Mouse (Mus musculus) lung, embryonic 15.5 days (tissue): ENCODE measurements at regions not wholly inside any gene's neighbourhood (a gene's known extent, or its start where the extent isn't known, plus 50 kb on each side); places are given as distances from the start of the nearest gene placed in this dataset.

Experiments used
- ATAC-seq: fragments of 200-750 bp; cut with Nextera tagmentation; 2 replicates; pipeline ENCODE4 v1.8.0; 2017; ENCODE audit warnings: moderate number of reproducible peaks, borderline replicate concordance; ENCODE audit not compliant: low FRiP score, low TSS enrichment; ENCODE audit errors: extremely low read depth
- H3K27ac ChIP-seq: fragments of 300-500 bp; sonication (generic); 2 replicates; pipeline ENCODE4 v1.5.1; 2015; ENCODE audit warnings: moderate library complexity, mild to moderate bottlenecking, inconsistent platforms
- H3K27me3 ChIP-seq: fragments of 300-500 bp; sonication (generic); 2 replicates; pipeline ENCODE4 v1.6.1; 2015; ENCODE audit warnings: inconsistent platforms
- H3K36me3 ChIP-seq: fragments of 300-500 bp; sonication (generic); 2 replicates; pipeline ENCODE4 v1.6.1; 2015; ENCODE audit warnings: inconsistent platforms
- H3K4me1 ChIP-seq: fragments of 300-500 bp; sonication (generic); 2 replicates; pipeline ENCODE4 v1.6.1; 2015; ENCODE audit warnings: inconsistent platforms
- H3K4me2 ChIP-seq: fragments of 300-500 bp; sonication (generic); 2 replicates; pipeline ENCODE4 v1.6.1; 2015; ENCODE audit warnings: inconsistent platforms, mild to moderate bottlenecking, moderate library complexity
- H3K4me3 ChIP-seq: fragments of 300-500 bp; sonication (generic); 2 replicates; pipeline ENCODE4 v1.5.1; 2015; ENCODE audit warnings: mild to moderate bottlenecking, inconsistent platforms
- H3K9ac ChIP-seq: fragments of 300-500 bp; sonication (generic); 2 replicates; pipeline ENCODE4 v1.6.1; 2015; ENCODE audit warnings: inconsistent platforms
- H3K9me3 ChIP-seq: fragments of 300-500 bp; sonication (generic); 2 replicates; pipeline ENCODE4 v1.6.1; 2016; ENCODE audit warnings: inconsistent platforms
- WGBS: fragments of 180-500 bp; shearing (Covaris S2); methylation state at CpG from one replicate; pipeline ENCODE4 v1.1.7; 2015; 5-methylcytosine and 5-hydroxymethylcytosine counted together

DNA sequence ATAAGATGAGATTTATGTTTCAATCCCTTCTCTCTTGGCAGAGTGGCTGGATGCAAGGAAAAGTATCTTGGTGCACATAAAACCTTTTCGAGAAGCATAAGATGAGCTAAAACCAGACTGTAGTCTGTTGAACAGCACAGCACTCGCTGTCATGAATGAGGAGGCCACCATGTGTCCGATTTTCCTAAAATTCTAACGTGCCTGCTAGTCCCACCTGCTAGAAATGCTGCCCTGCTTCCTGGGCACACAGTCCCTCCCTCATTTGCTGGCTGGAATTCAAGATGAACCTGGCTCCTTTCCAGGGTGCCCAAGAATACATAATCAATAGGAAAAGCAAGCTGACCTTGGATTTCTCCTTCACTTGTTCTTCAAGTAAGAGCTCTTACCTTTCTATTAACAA is 501.4 kb upstream of the Map3k7 start:
- no peak for ATAC-seq
- Histone ChIP-seq H3K4me3 (no peak overlapping the region), H3K4me1 (no peaks in the 10 kb centered on the region), H3K4me2 (no peak overlapping the region), H3K9me3 (no peaks in the 10 kb centered on the region), H3K9ac (no peak overlapping the region), H3K27me3 (no peaks in the 10 kb centered on the region), H3K27ac (no peak overlapping the region), H3K36me3 (no peaks in the 10 kb centered on the region)
- WGBS: 71% methylated on average over 4 of the region's 4 CpGs

DNA sequence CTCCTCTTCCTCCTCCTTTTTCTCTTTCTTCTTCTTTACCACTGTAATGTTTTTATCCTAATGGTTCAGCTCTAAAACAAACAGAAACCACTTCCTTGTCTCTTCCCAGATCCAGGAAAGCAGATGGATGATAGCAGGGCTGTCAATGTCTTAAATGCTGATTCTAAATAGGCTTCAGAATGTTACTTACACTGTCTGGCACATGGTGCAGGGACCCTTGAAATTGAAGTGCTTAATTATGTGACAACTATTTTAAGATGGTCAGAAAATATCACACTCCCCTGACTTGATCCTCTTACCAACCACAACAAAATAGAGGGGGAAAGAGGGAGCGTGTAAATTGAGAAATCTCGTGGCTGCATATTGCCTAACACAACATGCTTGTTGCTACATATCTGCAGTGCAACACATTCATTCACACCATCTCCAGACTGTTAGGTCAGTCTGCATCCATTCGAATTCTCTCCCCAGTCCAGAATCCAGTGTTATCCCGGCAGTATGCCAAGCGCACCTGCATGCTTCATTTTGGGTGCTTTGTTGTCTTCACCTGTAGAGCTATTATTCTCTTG is 500.7 kb upstream of the Map3k7 start:
- Histone ChIP-seq H3K4me2 (no peak overlapping the region), H3K36me3 (no peaks in the 10 kb centered on the region), H3K4me3 (no peak overlapping the region), H3K4me1 (no peaks in the 10 kb centered on the region), H3K9ac (no peak overlapping the region), H3K27ac (no peak overlapping the region), H3K27me3 (no peaks in the 10 kb centered on the region), H3K9me3 (no peaks in the 10 kb centered on the region)
- no peak for ATAC-seq
- 71% methylated on average over 5 of the region's 5 CpGs for WGBS

DNA sequence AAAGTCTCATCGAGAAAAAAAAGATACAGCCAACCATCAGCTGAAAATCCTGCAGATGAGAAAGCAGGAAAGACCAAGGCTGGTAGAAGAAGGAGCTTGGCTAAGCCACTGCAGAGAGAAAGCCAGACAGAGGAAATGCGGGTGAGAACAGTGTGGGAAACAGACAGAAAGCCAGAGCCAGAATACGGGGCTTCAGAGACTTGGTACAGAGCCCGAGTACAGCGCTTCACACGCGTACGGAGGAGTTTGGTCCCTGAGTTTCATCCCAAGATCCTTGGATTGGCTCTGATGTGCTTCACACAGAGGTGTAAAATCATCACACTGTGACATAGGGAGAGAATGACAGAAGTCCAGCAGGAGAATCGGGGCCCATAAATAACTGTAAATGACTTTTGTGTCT is 495.6 kb upstream of the Map3k7 start:
- Histone ChIP-seq H3K27ac (no peak overlapping the region), H3K36me3 (no peaks in the 10 kb centered on the region), H3K4me2 (no peak overlapping the region), H3K9ac (no peak overlapping the region), H3K4me1 (no peaks in the 10 kb centered on the region), H3K27me3 (no peaks in the 10 kb centered on the region), H3K4me3 (no peak overlapping the region), H3K9me3 (no peaks in the 10 kb centered on the region)
- WGBS: 48% methylated on average over 9 of the region's 9 CpGs
- ATAC-seq: no peak

DNA sequence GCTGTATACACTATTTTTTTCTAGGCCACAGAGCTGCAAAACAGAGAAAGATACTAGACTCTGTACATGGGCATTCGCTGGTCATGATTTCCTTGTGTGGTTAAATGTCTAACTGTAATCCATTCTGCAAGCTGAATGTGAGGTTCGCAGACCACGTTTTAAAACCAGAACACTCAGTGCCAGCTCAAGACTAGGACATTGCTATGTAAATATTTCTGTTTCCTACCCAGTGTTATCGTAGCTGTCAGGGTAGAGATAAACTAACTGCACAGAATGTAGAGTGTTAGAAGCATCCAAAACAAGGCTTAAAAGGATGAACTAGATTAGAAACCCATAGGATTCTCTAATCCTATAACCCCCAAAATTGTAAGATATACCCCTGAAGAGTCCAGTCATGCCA is 494.1 kb upstream of the Map3k7 start:
- peak; percentile 69; the same call in 1 of the 2 replicates for ATAC-seq
- peak overlapping the region; percentile 38 for H3K27ac ChIP-seq

DNA sequence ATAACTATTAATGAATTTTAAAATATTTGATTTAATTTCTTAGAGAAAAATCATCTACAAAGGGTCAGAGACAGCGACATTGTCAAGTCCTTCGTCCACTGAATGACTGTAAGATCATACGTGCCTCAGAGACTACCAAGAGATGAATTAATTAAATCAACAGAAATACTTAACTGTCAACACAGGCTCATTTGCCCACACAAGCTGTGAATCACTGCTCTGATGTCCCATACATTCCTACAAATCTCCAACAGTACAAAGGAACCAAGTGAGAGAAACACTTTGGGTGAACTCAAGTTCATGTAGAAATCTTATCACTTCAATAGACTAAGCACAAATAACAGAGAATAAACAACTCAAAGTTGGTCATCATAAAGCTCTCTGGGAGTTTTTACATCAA is 471.4 kb upstream of the Map3k7 start:
- no peak overlapping the region for H3K27ac ChIP-seq
- no peaks in the 10 kb centered on the region for H3K4me1 ChIP-seq
- ATAC-seq: no peak
- H3K36me3 ChIP-seq: no peaks in the 10 kb centered on the region
- no peaks in the 10 kb centered on the region for H3K27me3 ChIP-seq
- no peak overlapping the region for H3K9ac ChIP-seq
- WGBS: 75% methylated on average over 3 of the region's 3 CpGs
- no peak overlapping the region for H3K4me3 ChIP-seq
- H3K9me3 ChIP-seq: no peaks in the 10 kb centered on the region
- H3K4me2 ChIP-seq: no peak overlapping the region

More for the DNA sequence above, 494.1 kb upstream of the Map3k7 start:
- Histone ChIP-seq H3K9ac (no peak overlapping the region), H3K4me1 (no peaks in the 10 kb centered on the region), H3K9me3 (no peaks in the 10 kb centered on the region), H3K27me3 (no peaks in the 10 kb centered on the region), H3K4me3 (no peak overlapping the region), H3K36me3 (no peaks in the 10 kb centered on the region), H3K4me2 (no peak overlapping the region)
- 22% methylated on average over 4 of the region's 4 CpGs for WGBS

DNA sequence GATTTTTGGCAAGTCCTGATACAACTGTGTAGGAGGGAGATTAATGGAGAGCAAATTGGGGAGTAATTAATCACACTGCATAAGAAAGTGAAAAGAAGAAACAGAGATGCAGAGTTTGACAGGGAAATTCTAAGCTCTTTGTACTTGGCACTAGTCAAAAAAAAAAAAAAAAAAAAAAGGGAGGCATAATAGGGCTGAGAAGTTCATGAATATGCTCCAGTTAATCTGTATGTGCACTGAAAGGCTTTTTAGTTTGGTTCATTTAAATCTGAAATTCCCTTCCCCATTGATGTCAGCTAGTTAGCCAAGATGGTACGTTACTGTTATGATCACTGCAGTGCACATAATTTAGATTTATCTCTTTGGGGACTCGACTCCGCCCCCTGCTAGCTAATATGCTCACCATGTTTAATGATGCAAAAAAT is 470.8 kb upstream of the Map3k7 start:
- Histone ChIP-seq H3K27me3 (no peaks in the 10 kb centered on the region), H3K4me1 (no peaks in the 10 kb centered on the region), H3K9me3 (no peaks in the 10 kb centered on the region), H3K4me3 (no peak overlapping the region), H3K9ac (no peak overlapping the region), H3K36me3 (no peaks in the 10 kb centered on the region), H3K4me2 (no peak overlapping the region), H3K27ac (no peak overlapping the region)
- no peak for ATAC-seq
- WGBS: 70% methylated on average over 3 of the region's 3 CpGs

DNA sequence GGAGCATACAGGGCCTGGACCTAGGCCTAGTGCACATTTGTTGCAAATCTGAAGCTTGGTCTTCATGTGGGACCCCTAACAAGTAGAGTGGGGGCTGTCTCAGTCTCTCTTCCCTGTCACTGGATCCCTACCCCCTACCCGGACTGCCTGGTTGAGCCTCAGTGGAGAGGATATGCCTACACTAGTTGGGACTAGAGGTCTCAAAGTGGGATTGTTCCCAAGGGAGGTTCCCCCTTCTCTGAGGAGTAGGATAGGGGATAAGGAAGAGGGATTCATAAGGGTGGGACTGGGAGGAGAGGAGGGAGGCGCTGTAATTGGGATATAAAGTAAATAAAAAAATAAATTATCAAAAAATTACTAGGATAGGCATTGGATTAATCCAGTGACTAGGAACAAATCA is 464.0 kb upstream of the Map3k7 start:
- WGBS: 90% methylated on average over 2 of the region's 2 CpGs

DNA sequence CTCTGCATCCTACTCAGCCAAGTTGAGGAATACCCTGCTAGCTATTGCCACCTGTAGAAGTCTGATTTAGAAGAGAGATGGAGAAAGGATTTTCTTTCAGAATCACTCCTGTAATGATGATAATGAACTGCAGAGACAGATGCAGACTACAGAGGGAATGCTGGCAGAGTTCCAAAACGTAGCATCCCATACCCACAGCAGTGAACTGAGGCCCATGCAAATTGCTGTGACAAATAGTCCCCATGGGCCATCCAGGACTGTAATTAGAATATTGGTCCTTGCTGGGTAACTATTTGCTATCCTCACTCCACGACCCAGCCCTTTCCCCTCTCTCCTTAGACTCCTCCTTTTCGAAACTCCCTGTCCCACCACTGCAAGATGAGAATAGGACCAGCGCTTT is 463.5 kb upstream of the Map3k7 start:
- no peak for ATAC-seq
- WGBS: 74% methylated on average over 4 of the region's 4 CpGs
- Histone ChIP-seq H3K36me3 (no peaks in the 10 kb centered on the region), H3K9me3 (no peaks in the 10 kb centered on the region), H3K4me3 (no peak overlapping the region), H3K4me1 (no peaks in the 10 kb centered on the region), H3K27ac (no peak overlapping the region), H3K4me2 (no peak overlapping the region), H3K27me3 (no peaks in the 10 kb centered on the region), H3K9ac (no peak overlapping the region)

More for the DNA sequence above, 464.0 kb upstream of the Map3k7 start:
- Histone ChIP-seq H3K9me3 (no peaks in the 10 kb centered on the region), H3K4me2 (no peak overlapping the region), H3K27ac (no peak overlapping the region), H3K36me3 (no peaks in the 10 kb centered on the region), H3K27me3 (no peaks in the 10 kb centered on the region), H3K9ac (no peak overlapping the region), H3K4me1 (no peaks in the 10 kb centered on the region), H3K4me3 (no peak overlapping the region)
- ATAC-seq: no peak

DNA sequence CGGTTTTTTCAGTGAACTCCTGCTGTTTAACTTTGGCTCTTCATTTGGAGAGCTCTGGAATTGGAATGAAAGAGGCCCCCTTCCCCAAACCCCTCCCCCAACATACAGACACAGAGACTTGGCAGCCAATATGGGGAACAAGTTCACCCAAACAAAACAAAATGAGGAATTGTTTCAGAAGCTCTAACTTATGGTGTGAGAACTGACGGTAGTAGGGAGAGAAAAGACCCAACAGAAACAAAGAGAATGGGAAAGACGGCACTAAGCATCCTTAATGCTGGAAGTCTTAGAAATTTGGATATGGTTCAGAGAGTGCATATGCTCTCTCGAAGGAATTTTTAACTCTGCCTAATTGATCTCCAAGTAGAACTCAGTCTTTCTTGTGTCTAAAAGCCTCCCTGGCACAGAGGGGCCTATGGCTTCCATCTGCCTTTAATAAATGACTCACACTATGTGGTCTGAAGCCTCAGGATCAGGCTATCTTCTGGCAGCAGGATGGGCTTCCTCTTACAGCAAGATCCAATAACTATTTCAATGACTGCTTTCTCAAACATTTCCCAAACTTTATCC is 438.2 kb upstream of the Map3k7 start:
- Histone ChIP-seq H3K27ac (no peak overlapping the region), H3K9me3 (no peaks in the 10 kb centered on the region), H3K4me3 (no peak overlapping the region), H3K27me3 (no peaks in the 10 kb centered on the region), H3K4me1 (no peaks in the 10 kb centered on the region), H3K9ac (no peak overlapping the region), H3K4me2 (no peak overlapping the region), H3K36me3 (no peaks in the 10 kb centered on the region)
- 19% methylated on average over 4 of the region's 4 CpGs for WGBS
- ATAC-seq: no peak; the same call in 1 of the 2 replicates

DNA sequence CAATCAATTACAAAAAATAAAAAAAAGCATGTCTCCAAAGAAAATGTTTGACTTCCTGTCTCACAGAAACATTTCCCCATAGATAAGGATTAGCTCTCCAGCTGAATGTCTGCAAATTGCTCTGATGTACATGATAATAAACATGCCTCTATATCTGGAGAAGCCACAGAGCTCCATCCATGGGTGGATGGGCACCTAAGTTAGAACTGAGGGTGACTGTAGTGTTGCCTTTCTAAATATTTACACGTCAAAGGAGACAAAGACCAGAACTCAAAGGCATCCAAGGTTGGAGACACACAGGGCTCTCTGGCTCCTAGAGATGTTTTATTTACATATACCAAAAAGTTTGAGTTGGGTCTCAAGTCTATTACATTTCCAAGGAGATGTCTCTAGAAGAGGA is 427.1 kb upstream of the Map3k7 start:
- Histone ChIP-seq H3K9ac (no peak overlapping the region), H3K9me3 (no peaks in the 10 kb centered on the region), H3K27me3 (no peaks in the 10 kb centered on the region), H3K27ac (no peak overlapping the region), H3K4me3 (no peak overlapping the region), H3K4me2 (no peak overlapping the region), H3K36me3 (no peaks in the 10 kb centered on the region), H3K4me1 (no peaks in the 10 kb centered on the region)
- WGBS: 51% methylated on average over 1 of the region's 1 CpGs
- ATAC-seq: no peak

DNA sequence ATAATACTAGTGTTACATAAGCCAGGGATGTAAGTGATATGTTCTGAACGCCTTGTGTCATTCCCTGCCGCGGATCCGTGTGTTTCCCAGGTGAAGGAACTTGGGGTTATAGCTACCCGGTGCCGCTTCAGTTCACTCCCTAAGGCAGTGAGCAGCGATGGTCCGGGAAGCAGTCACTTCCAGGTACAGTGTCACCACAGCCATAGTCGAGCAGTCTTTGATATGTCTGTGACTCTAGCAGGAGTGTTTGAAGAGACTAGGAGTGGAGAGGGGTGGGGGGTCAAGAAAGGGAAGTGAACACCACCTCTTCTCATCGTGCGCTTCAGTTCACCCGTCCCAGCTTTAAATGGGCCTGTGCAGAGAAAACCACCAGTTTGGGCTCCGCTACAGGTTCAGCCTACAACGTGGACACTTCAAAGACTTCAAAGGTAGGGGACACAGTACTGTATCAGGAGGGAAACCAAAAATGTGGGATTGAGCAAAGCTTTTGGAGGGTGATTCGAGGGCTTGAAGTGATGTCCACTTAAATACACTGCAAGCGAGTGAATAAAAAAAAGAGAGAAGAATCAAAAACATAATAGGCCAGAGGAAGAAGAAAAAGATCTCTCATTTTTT is 410.0 kb upstream of the Map3k7 start:
- Histone ChIP-seq H3K36me3 (no peaks in the 10 kb centered on the region), H3K4me3 (no peak overlapping the region), H3K9me3 (no peaks in the 10 kb centered on the region), H3K27me3 (no peaks in the 10 kb centered on the region), H3K27ac (no peak overlapping the region), H3K4me2 (no peak overlapping the region), H3K4me1 (peaks cover 4% of the 10 kb centered on the region; the same call in 1 of the 2 replicates), H3K9ac (no peak overlapping the region)
- 71% methylated on average over 16 of the region's 16 CpGs for WGBS
- ATAC-seq: no peak

DNA sequence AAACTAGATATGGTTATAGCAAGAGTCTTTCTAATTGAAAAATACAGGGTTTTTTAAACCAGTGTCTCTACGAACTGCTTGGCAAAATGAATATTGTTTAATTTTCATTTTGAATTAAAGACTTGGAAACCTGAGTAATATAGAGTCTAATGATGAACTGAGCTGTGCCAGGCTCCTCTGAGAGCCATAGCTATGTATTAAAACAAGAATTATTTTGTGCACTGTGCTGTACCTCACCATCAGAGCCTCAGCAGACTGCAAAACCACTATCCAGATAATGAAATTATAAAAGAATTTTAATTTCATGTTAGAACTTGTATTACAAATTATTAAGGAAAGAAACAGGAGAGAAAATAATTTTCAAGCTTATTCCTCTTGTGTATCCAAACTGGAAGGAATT is 408.8 kb upstream of the Map3k7 start:
- WGBS: 85% methylated on average over 1 of the region's 1 CpGs

More for the DNA sequence above, 408.8 kb upstream of the Map3k7 start:
- H3K9me3 ChIP-seq: no peaks in the 10 kb centered on the region
- no peak overlapping the region for H3K27ac ChIP-seq
- H3K27me3 ChIP-seq: no peaks in the 10 kb centered on the region
- no peak overlapping the region for H3K4me2 ChIP-seq
- H3K9ac ChIP-seq: no peak overlapping the region
- H3K36me3 ChIP-seq: no peaks in the 10 kb centered on the region
- H3K4me1 ChIP-seq: peaks cover 4% of the 10 kb centered on the region; the same call in 1 of the 2 replicates
- H3K4me3 ChIP-seq: no peak overlapping the region
- no peak for ATAC-seq
